Mouse (Mus musculus) neural tube, embryonic 14.5 days (tissue): Measurements from ENCODE around the gene Hemgn. TPM values are rescaled to one million over a fixed set of nuclear protein-coding genes. Genes with fewer than 3 reads are reported as not detected.

ENCODE experiments used
- polyA plus RNA-seq: library from polyadenylated mRNA; unstranded; fragments of >200 nt; fragmentation: Nextera tagmentation; extraction: Ambion mirVana; gene quantifications from 2 replicates; pipeline ENCODE4 v1.2.1, GENCODE M21; 2014

Gene Hemgn
- polyA plus RNA-seq, 1 experiment from 2014 or later, result 0.28 TPM

Other genes starting within 250 kb of the Hemgn start
- gene Xpa, start 217.2 kb downstream of the Hemgn start, polyA plus RNA-seq, result 32.4 and 32.5 TPM in 2 replicates
- gene Foxe1, start 69.9 kb downstream of the Hemgn start, polyA plus RNA-seq, result not detected in 2 replicates
- 9.7 and 10.0 TPM in 2 replicates for gene Trmo, start 24.1 kb downstream of the Hemgn start, polyA plus RNA-seq
- gene Anp32b, start 37.4 kb upstream of the Hemgn start, polyA plus RNA-seq, result 50.2 and 68.5 TPM in 2 replicates
- gene Nans, start 75.7 kb upstream of the Hemgn start, polyA plus RNA-seq, result 60.4 and 65.1 TPM in 2 replicates
- gene Trim14, start 122.6 kb upstream of the Hemgn start, polyA plus RNA-seq, result 1.1 and 1.4 TPM in 2 replicates
- gene Coro2a, start 188.7 kb upstream of the Hemgn start, polyA plus RNA-seq, result 7.6 and 10.9 TPM in 2 replicates
- 0.36 and 0.81 TPM in 2 replicates for gene Tbc1d2, start 236.7 kb upstream of the Hemgn start, polyA plus RNA-seq